Mouse (Mus musculus): ENCODE measurements around the gene Gpalpp1. TPM values are rescaled to one million over a fixed set of nuclear protein-coding genes. Genes with fewer than 3 reads are reported as not detected.

Gpalpp1 gene
- total RNA-seq, 2 experiments from 2014 or later = 21.9 to 22.5 TPM

DNA sequence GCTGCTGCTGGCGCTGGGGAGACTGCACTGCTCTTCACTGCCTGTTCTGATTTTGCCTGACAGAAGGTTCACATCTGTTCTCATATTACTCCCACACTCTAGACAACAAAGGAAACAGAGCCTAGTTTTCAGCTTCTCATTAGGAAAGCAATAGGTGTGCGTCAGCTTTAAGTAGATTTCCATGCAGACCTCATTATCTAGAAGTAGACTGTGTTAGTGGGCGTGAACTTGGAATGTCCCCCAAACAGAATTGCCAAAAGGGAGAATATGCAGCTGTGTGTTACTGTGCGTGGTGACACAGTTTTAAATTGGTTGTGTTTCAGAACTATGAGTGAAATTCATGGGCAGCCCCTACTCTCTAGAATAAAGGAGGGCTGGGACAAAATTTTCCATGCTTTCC lies 9.9 kb upstream of the Gpalpp1 start:
- intact Hi-C loops (cut with DNase I) = loop anchor here (5.0 kb wide), 1 partner anchor 892 kb away; no protein-coding TSS in a partner anchor

DNA sequence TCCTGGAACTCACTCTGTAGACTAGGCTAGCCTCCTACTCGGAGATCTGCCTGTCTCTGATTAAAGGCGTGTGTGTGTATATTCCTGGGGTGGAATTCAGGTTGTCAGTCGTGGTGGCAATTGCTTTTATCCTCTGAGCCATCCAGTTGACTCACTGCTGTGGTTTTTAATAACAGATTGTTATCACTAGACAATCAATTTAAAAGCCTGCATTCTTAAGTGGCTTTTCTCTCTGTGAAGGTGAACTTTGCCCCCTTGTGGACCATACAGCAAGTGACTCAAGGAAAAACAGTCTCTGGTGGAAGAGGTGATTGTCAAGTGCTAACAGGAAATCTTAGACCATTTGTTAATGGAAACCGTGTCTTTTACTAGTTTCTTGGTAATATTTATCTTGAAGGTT lies 8.4 kb upstream of the Gpalpp1 start:
- intact Hi-C loops (cut with DNase I) = no loop called here
- no peak for DNase-seq (ENCODE audit: low spot score in 2 of 2)

More for the DNA sequence above, 9.9 kb upstream of the Gpalpp1 start:
- peak; percentile 20 to 89 for DNase-seq (ENCODE audit: low spot score in 2 of 2)

GRCm38 (mm10) chr14:76115744-76116143 lies 5.2 kb upstream of the Gpalpp1 start:
- no peak for DNase-seq (ENCODE audit: low spot score in 2 of 2)
- intact Hi-C loops (cut with DNase I) = no loop called here

GRCm38 (mm10) chr14:76099543-76099942 lies 11.0 kb downstream of the Gpalpp1 start:
- DNase-seq (ENCODE audit: low spot score in 2 of 2) = no peak
- intact Hi-C loops (cut with DNase I) = no loop called here

DNA sequence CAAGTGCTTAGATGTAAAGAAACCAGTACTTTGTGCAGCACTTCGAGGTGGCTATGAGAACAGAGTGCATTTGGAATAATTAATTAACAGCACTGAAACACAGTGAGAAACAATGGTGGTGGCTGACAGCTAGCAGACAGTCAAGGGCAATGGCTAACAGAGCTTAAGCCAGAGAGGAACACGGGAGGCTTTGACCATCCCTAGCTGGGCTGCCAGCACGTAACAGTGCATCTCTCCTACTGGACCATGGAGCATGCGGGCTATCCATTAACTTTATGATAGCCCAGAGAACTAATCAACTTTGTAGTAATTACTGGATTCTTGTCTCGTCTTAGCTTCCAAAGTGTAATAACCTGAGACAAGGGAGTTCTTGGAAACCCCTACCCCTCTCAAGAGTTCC lies 12.7 kb downstream of the Gpalpp1 start:
- intact Hi-C loops (cut with DNase I) = no loop called here
- DNase-seq (ENCODE audit: low spot score in 2 of 2) = no peak

DNA sequence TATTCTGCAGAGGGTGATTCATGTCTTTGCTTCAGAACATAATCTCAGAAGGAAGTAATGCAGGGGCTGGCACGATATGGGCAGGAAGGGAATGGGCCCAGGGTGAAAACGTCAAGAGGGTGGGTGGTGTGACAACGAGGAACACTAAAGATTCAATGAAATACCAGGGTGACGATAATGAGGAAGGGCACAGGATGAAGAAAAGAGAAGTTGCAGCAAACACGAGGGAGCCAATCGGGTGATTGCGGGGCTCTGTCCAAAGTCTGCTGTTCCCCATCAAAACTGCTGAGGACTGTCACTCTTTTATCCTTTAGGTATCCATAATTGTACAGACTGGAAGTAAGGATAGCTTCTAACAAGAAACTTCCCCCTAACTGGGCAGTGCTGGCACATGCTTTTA lies 13.3 kb downstream of the Gpalpp1 start:
- DNase-seq (ENCODE audit: low spot score in 2 of 2) = no peak
- intact Hi-C loops (cut with DNase I) = no loop called here

GRCm38 (mm10) chr14:76084188-76084587 lies 26.4 kb downstream of the Gpalpp1 start:
- intact Hi-C loops (cut with DNase I) = no loop called here
- no peak for DNase-seq (ENCODE audit: low spot score in 2 of 2)

DNA sequence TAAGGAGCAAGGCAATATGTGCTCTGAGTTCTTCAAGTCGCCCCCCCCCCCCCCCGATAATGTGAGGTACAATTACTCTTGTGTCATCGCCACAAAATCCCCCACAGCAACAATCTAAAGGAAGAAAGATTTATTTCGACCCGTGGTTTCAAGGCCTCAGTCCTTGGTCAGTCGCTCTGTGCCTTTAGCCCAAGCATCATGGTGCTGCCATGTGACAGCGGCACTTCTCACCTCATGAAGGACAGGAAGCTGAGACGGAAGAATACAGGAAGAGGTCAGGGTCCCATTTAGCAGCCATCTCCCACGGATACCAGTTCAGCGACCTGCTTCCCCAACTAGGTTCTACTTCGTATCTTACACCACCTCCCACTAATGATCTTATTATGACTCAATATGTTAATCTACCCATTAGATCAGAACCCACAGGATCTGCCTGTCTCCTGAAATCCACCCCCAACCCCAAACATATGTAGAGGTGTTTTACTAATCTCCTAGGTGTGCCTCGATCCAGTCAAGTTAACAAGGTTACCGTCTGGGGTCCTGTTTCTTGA lies 28.4 kb downstream of the Gpalpp1 start:
- intact Hi-C loops (cut with DNase I) = no loop called here
- no peak for DNase-seq (ENCODE audit: low spot score in 2 of 2)

DNA sequence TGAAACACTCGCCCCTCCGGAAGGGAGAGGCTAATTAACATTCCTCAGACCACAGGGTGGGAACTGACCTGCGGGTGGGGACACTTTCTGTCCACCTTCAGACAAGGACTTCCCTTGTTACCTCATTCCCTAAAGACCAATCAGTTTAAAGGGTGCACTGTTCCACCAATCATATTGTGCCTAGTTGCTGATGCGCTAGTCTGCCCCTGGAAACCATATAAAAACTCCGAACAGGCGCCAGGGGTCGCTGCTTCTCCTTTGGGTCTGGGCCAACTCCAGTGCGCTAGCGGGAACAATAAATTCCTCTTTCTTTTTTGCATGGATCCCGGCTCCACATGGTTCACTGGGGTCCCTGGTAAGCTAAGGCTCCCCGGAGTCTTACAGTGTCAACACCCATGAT lies 29.1 kb downstream of the Gpalpp1 start:
- no peak for DNase-seq (ENCODE audit: low spot score in 2 of 2)
- intact Hi-C loops (cut with DNase I) = no loop called here

DNA sequence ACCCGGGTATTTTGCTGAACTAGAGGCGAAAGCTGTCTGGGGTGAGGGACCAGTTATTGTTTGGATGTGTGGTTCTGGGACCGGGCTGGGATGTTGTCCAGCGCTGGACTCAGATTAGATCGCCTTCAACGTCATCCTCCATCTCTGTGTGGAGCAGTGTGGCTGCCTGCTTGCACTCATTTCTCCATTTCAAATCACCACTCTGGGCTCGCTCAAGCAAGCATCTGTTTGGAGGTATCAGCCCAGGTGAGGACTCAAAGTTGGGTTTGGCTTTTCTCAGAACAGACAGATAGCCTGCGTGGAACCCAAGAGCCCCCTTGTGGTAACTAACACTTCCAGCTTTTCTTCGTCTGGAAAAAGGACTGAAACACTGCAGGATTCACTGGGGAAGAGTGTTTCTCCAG lies 33.5 kb downstream of the Gpalpp1 start:
- intact Hi-C loops (cut with DNase I) = loop anchor here (1.0 to 5.0 kb wide), 3 partner anchors 114 to 201 kb away; no protein-coding TSS in a partner anchor
- DNase-seq (ENCODE audit: low spot score in 2 of 2) = peak; percentile 67 to 81

- intact Hi-C loops (cut with DNase I) = loop anchor here (1.0 to 5.0 kb wide), 3 partner anchors 114 to 200 kb away; no protein-coding TSS in a partner anchor
- DNase-seq (ENCODE audit: low spot score in 2 of 2) = peak; percentile 46 to 68
Measured at GRCm38 (mm10) chr14:76076602-76077001, 34.0 kb downstream of the Gpalpp1 start.

DNA sequence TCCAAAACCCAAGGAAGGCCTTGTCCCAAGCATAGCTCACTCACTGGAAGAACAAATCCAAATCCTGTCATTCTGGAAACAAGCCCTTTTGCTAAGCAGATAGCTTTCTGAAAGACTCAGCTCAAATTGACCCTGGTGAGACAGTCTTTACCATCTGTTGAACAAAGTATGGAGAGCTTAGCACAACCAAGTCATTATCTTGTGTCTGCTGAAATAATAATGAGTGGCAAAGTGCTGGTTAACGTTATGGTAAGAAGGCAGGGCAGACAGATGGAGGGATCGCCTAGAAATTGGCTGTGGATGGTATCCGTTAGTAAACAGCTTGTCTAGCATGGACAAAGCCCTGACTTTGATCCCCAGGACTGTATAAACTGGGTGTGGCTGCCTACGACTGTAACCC lies 34.8 kb downstream of the Gpalpp1 start:
- intact Hi-C loops (cut with DNase I) = loop anchor here (2.0 to 5.0 kb wide), 2 partner anchors 113 to 178 kb away; no protein-coding TSS in a partner anchor
- DNase-seq (ENCODE audit: low spot score in 2 of 2) = no peak

GRCm38 (mm10) chr14:76074206-76074605 lies 36.4 kb downstream of the Gpalpp1 start:
- no peak for DNase-seq (ENCODE audit: low spot score in 2 of 2)

DNA sequence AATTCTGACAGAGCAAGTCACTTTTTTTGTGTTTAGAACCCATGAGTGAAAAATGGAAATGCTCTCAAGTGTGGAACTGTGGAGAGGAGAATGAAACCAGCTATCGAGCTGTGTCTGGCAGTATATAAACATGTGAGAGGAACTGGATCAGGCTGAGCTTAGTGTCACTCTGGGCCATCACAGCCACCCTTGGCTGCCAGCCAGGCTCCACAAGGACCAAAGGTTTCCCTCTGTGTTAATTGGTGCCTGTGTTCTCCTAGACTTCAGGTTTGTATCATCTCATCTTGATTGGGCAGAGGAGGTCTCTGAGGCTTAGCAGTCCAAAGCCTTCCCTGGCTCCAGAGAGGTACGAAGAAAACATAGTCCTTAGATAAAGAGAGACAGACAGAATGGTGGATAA lies 37.9 kb downstream of the Gpalpp1 start:
- intact Hi-C loops (cut with DNase I) = no loop called here
- no peak for DNase-seq (ENCODE audit: low spot score in 2 of 2)

More at GRCm38 (mm10) chr14:76074206-76074605, 36.4 kb downstream of the Gpalpp1 start:
- intact Hi-C loops (cut with DNase I) = no loop called here

GRCm38 (mm10) chr14:76069296-76069695 lies 41.3 kb downstream of the Gpalpp1 start:
- intact Hi-C loops (cut with DNase I) = no loop called here
- no peak for DNase-seq (ENCODE audit: low spot score in 2 of 2)

GRCm38 (mm10) chr14:76068296-76068695 lies 42.3 kb downstream of the Gpalpp1 start:
- intact Hi-C loops (cut with DNase I) = no loop called here
- no peak for DNase-seq (ENCODE audit: low spot score in 2 of 2)

DNA sequence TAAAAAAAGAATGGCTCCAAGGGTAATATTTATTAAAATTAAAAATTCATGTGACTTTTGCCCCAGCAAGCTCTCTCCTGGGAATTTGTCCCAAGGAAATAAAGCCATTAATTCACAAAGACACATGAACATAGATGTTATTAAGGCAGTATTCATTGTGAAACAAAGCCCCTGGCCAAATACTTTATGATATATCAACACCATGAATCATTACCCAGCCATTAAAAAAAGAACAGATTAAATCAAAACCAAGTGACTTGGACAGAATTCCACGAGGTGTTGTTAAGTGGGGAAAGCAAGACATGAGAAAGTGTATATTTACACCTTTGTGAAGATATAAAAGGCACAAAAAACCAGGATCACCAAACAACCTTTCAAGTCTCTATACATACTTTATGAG lies 43.3 kb downstream of the Gpalpp1 start:
- intact Hi-C loops (cut with DNase I) = no loop called here
- no peak for DNase-seq (ENCODE audit: low spot score in 2 of 2)

GRCm38 (mm10) chr14:76059441-76059840 lies 51.1 kb downstream of the Gpalpp1 start:
- DNase-seq (ENCODE audit: low spot score in 2 of 2) = no peak
- intact Hi-C loops (cut with DNase I) = no loop called here

GRCm38 (mm10) chr14:76053726-76054125 lies 56.8 kb downstream of the Gpalpp1 start:
- intact Hi-C loops (cut with DNase I) = no loop called here
- DNase-seq (ENCODE audit: low spot score in 2 of 2) = no peak

DNA sequence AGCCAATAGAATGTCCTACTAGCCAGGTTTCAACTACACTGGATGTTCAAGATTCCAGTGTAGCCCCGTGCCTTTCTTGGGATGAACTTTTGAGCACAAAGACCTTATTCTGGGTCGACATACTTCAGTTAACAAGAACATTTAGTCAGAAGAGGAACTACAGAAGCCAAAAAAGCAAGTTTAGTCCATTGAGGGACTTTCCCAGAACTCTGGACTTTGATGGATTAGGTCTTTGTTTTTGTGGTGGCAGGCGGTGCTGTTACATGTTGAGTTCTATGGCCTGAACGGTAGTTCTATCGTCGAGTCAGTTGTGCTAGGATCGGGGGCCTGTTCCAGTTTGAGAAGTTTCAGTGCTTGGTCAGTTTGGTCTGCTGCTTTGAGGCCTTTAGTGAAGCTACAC lies 58.6 kb downstream of the Gpalpp1 start:
- intact Hi-C loops (cut with DNase I) = no loop called here
- no peak for DNase-seq (ENCODE audit: low spot score in 2 of 2)

DNA sequence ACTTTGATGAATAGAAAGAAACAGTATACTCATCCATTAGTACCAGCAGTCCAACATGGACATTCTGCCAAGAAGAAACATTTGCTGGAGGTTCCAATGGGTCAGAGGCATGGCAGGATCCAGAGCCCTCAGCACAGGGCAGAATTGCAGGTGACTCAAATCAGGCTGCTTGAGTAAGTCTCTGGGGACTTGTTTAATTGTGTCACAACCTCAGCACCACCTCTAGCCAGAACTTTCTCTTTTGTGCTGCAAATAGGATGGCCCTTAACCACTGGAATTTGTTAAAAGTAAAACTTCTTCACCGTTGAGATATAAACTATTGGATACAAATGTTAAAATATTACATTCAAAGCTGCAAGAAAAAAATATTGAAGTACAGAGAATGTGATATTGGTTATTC lies 64.8 kb downstream of the Gpalpp1 start:
- intact Hi-C loops (cut with DNase I) = no loop called here
- no peak for DNase-seq (ENCODE audit: low spot score in 2 of 2)

- intact Hi-C loops (cut with DNase I) = no loop called here
Measured at GRCm38 (mm10) chr14:76044164-76044557, 66.4 kb downstream of the Gpalpp1 start.

More at GRCm38 (mm10) chr14:76044164-76044557, 66.4 kb downstream of the Gpalpp1 start:
- DNase-seq (ENCODE audit: low spot score in 2 of 2) = no peak
